Mouse (Mus musculus): ENCODE results near the gene Pfdn6. TPM values are rescaled to one million over a fixed set of nuclear protein-coding genes. Genes with fewer than 3 reads are reported as not detected.
A peak's percentile ranks its signal among the peaks of the same experiment; 100 is the strongest.

The Pfdn6 gene
- polyA plus RNA-seq, 1 experiment from 2014 or later: 152 TPM

DNA sequence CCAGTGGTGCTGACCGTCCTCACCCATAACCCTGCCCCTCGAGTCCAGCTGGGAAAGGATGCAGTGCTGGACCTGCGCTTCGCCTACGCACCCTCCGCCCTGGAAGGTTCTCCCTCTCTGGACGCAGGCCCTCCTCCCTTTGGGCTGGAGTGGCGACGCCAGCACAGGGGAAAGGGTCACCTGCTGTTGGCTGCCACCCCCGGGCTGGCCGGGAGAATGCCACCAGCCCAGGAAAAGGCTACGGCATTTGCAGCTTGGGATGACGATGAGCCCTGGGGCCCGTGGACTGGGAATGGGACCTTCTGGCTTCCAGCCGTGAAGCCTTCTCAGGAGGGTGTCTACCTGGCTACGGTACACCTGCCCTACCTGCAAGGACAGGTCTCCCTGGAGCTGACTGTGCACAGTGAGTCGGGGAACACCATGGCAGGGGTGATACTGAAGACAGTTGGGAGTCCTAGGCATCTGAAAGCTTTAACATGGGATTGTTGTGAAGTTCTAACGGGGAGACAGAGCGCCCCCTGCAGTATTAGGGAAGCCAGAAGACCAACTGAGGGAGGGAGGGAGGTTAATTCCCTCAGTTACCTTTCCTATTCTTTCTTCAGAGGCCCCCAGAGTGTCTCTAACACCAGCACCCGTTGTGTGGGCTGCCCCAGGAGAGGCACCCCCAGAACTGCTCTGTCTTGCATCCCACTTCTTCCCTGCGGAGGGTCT lies 14.6 kb downstream of the Pfdn6 start:
- WGBS: 83% methylated on average over 21 of the region's 21 CpGs

DNA sequence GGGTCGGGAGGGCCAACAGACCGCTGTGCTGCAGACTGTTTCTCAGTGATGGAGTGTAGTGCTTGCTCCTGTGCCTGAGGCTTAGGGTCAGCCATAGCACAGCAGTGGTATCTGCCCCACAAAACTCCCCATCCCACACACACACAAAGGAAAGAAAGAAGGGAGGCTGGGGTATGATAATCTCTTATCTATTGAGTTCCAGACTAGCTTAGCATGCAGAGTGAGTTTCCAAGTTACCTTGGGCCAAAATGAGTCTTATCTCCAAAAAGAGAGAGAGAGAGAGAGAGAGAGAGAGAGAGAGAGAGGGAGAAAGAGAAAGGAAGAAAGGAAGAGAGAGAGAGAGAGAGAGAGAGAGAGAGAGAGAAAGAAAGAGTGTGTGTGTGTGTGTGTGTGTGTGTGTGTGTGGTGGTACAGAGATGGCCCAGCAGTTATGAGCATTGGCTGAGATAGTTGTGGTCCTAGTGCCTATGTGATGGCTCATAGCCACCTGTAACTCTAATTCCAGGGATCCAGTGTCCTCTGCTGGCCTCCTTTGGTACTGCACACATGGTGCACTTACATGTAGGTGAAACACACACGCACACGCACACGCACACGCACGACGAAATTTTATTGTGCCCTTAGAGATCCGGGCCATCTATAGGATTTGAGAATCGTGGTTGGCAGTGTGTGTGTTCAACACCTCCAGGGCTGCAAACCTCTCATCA lies 15.4 kb downstream of the Pfdn6 start:
- WGBS: 86% methylated on average over 10 of the region's 10 CpGs
- no peaks in the 10 kb centered on the region for H3K27me3 ChIP-seq (ENCODE audit: control insufficient read depth, insufficient read depth, low read length)
- H3K9ac ChIP-seq (replicated peaks; ENCODE audit: low read depth, low read length): no peak overlapping the region

More for the DNA sequence above, 14.6 kb downstream of the Pfdn6 start:
- H3K9ac ChIP-seq (replicated peaks; ENCODE audit: low read depth, low read length): no peak overlapping the region
- H3K27me3 ChIP-seq (ENCODE audit: control insufficient read depth, insufficient read depth, low read length): no peaks in the 10 kb centered on the region
- H3K27ac ChIP-seq (ENCODE audit: low read length): no peak overlapping the region
- no peak for ATAC-seq (ENCODE audit: insufficient number of reproducible peaks, insufficient read depth, low FRiP score, low read depth)
- H3K4me2 ChIP-seq (replicated peaks; ENCODE audit: low read depth, low read length): no peak overlapping the region
- no peak overlapping the region for H3K4me3 ChIP-seq (ENCODE audit: low read depth, low read length)
- H3K4me1 ChIP-seq (ENCODE audit: control insufficient read depth, insufficient read depth, low read length): peaks cover 4% of the 10 kb centered on the region
- H3K36me3 ChIP-seq (ENCODE audit: control insufficient read depth, insufficient read depth, low read length): 0 out of 2 replicates have a peak, but pooled peaks cover 3% of the 10 kb centered on the region
- no peaks in the 10 kb centered on the region for H3K9me3 ChIP-seq (ENCODE audit: control insufficient read depth, low read depth, low read length)

DNA sequence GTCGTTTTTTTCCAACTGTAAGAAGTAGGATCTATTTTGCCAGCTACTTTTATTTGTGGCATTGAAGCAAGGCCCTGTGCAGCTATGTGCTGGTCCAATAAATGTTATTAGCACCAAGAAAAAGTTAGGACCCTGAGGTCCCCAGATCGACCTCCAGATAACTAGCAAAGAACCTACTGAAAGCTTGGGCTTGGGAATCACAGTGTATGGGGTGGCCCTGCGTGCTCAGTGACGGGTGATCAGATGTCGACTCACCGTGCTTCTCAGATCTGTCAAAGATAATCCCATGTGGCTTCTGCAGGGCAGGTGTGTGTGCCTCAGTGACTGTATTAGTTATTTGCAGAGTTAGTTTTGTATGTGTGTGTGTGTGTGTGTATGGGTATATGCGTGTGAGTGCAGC lies 18.8 kb downstream of the Pfdn6 start:
- no peak overlapping the region for H3K27ac ChIP-seq (ENCODE audit: low read length)
- 0 out of 2 replicates have a peak, but pooled peaks cover under 1% of the 10 kb centered on the region for H3K36me3 ChIP-seq (ENCODE audit: control insufficient read depth, insufficient read depth, low read length)
- H3K4me3 ChIP-seq (ENCODE audit: low read depth, low read length): no peak overlapping the region
- no peaks in the 10 kb centered on the region for H3K9me3 ChIP-seq (ENCODE audit: control insufficient read depth, low read depth, low read length)
- peaks cover 13% of the 10 kb centered on the region for H3K4me1 ChIP-seq (ENCODE audit: control insufficient read depth, insufficient read depth, low read length)
- ATAC-seq (ENCODE audit: insufficient number of reproducible peaks, insufficient read depth, low FRiP score, low read depth): no peak
- H3K27me3 ChIP-seq (ENCODE audit: control insufficient read depth, insufficient read depth, low read length): no peaks in the 10 kb centered on the region
- H3K4me2 ChIP-seq (replicated peaks; ENCODE audit: low read depth, low read length): no peak overlapping the region
- no peak overlapping the region for H3K9ac ChIP-seq (replicated peaks; ENCODE audit: low read depth, low read length)
- 89% methylated on average over 7 of the region's 7 CpGs for WGBS

More for the DNA sequence above, 15.4 kb downstream of the Pfdn6 start:
- H3K36me3 ChIP-seq (ENCODE audit: control insufficient read depth, insufficient read depth, low read length): 0 out of 2 replicates have a peak, but pooled peaks cover 3% of the 10 kb centered on the region
- H3K9me3 ChIP-seq (ENCODE audit: control insufficient read depth, low read depth, low read length): no peaks in the 10 kb centered on the region
- H3K4me2 ChIP-seq (replicated peaks; ENCODE audit: low read depth, low read length): no peak overlapping the region
- no peak overlapping the region for H3K4me3 ChIP-seq (ENCODE audit: low read depth, low read length)
- ATAC-seq (ENCODE audit: insufficient number of reproducible peaks, insufficient read depth, low FRiP score, low read depth): no peak
- H3K27ac ChIP-seq (ENCODE audit: low read length): no peak overlapping the region
- H3K4me1 ChIP-seq (ENCODE audit: control insufficient read depth, insufficient read depth, low read length): peaks cover 4% of the 10 kb centered on the region

DNA sequence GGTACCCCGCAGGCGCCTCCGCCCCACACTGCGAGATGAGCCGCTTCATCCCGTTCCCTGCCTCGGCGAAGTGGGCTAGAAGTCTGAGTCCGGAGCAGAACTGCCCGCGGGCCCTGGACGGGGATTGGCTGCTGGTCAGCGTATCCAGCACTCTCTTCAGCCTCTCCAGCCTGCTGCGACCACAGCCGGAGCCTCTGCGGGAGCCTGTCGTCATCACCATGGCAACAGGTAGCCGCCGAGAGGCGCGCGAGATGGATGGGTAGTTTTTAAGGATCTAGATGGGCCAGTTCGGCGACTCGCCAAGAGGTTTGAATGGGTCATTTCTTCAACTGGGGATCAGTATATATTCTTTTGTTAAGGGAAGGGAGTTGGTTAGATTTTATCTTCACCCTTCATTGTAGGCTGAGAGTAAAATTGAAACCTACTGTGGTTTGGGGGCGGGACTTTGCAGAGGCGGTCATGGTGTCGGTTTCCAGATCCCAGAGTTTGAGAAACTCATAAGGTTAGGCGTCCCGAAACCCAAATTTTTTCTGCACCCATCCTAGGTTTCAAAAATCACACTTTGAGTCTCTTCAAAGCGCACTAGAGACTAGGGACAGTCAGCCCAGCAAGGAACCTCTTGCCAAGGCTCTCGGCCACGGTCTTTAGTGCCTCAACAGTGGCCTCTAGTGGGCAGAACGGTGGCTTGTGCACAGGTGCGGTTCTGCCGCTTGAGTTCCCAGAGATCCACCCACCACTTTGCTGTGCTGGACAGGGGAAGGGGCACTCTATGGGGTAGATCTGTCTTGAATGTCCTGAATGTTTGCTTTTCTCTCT lies 19.7 kb downstream of the Pfdn6 start:
- no peaks in the 10 kb centered on the region for H3K36me3 ChIP-seq (ENCODE audit: control insufficient read depth, insufficient read depth, low read length)
- H3K9ac ChIP-seq (replicated peaks; ENCODE audit: low read depth, low read length): peak overlapping the region; percentile 55
- H3K4me3 ChIP-seq (ENCODE audit: low read depth, low read length): peak overlapping the region; percentile 70
- peak overlapping the region; percentile 99 for H3K4me2 ChIP-seq (replicated peaks; ENCODE audit: low read depth, low read length)
- peak overlapping the region; percentile 48; the same call in 1 of the 2 replicates for H3K27ac ChIP-seq (ENCODE audit: low read length)
- no peaks in the 10 kb centered on the region for H3K27me3 ChIP-seq (ENCODE audit: control insufficient read depth, insufficient read depth, low read length)
- no peaks in the 10 kb centered on the region for H3K9me3 ChIP-seq (ENCODE audit: control insufficient read depth, low read depth, low read length)
- peak; percentile 35; the same call in 1 of the 2 replicates for ATAC-seq (ENCODE audit: insufficient number of reproducible peaks, insufficient read depth, low FRiP score, low read depth)
- under 1% methylated on average over 36 of the region's 36 CpGs for WGBS
- H3K4me1 ChIP-seq (ENCODE audit: control insufficient read depth, insufficient read depth, low read length): peaks cover 13% of the 10 kb centered on the region

DNA sequence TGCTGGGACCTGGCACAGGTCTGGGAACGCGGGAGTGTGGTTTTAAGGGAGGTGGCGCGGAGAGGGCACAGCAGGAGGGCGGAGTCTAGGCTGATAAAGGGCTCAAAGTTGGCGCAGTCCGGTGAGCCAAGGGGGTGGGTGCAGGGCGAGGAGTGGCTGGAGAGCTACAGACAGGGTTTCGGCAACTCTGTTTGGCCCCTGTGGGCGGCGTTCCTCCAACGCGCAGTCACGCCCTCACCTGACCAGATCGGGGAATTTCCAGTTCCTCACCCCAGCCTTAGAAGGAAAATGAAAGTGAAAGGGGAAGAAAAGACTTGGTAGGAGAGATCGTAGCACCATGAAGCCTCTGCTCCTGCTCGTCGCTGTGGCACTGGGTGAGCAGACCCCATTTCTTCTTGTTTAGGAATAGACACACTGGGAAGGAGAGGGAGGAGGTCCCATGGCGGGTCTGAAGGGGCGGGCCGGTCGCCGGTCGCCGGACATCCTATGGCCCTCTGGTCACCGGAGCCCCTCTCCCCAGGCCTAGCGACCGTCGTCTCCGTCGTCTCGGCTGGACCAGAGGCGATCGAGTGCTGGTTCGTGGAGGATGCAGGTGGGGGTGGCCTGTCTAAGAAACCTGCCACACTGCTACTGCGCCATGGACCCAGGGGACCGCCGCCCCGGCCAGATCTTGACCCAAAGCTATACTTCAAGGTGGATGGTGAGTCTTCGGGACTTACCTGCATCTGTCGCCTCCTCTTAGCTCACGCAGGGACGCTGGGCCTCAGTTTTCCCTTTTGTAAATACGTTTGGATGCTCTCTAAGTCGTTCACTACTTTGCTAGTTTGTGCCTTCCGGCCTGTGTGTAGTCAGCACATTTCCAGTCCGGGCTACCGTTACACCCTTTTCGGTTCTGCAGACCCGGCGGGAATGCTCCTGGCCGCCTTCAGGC lies 20.5 kb downstream of the Pfdn6 start:
- Histone ChIP-seq H3K9ac (replicated peaks; ENCODE audit: low read depth, low read length) (peak overlapping the region; percentile 55), H3K9me3 (ENCODE audit: control insufficient read depth, low read depth, low read length) (no peaks in the 10 kb centered on the region), H3K4me1 (ENCODE audit: control insufficient read depth, insufficient read depth, low read length) (peaks cover 18% of the 10 kb centered on the region), H3K4me3 (ENCODE audit: low read depth, low read length) (peak overlapping the region; percentile 70), H3K27me3 (ENCODE audit: control insufficient read depth, insufficient read depth, low read length) (no peaks in the 10 kb centered on the region), H3K4me2 (replicated peaks; ENCODE audit: low read depth, low read length) (peak overlapping the region; percentile 99), H3K36me3 (ENCODE audit: control insufficient read depth, insufficient read depth, low read length) (peaks cover 5% of the 10 kb centered on the region; the same call in 1 of the 2 replicates), H3K27ac (ENCODE audit: low read length) (peak overlapping the region; percentile 48; the same call in 1 of the 2 replicates)
- under 1% methylated on average over 52 of the region's 52 CpGs for WGBS
- ATAC-seq (ENCODE audit: insufficient number of reproducible peaks, insufficient read depth, low FRiP score, low read depth): peak; percentile 34

DNA sequence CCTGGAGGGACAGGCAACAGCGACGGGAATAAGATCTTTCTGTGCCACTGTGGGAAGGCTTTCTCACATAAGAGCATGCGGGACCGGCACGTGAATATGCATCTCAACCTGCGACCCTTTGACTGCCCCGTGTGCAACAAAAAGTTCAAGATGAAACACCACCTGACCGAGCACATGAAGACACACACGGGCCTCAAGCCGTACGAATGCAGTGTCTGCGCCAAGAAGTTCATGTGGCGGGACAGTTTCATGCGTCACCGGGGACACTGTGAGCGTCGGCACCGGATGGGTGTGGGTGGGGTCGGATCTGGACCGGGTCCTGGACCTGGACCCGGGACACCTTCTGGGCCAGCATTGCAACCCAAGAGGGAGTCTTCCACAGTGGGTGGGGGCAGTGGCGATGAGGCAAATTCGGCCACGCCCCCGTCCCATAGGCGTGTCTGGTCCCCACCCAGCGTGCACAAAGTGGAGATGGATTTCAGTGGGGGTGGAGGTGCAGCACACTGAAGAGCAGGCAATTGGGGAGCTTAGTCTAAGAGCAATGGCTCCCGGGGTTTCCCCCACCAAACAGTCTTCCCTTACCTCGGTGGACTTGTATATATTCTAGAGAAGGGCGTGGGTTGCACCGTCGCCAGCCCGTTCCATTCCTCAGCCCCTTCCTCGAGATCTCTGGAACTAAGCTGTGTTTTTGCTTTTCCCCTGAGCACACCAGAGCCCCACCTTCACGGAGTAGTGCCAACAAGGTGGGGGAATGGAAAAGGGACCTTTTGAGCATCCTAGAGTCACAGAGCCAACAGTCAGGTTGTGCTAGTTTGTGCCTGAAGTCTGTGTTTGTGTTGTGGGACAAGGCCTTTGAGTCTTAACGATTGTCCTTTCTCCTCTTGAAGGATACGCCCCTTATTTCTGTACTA lies 21.6 kb downstream of the Pfdn6 start:
- Histone ChIP-seq H3K27ac (ENCODE audit: low read length) (peak overlapping the region; percentile 48), H3K4me1 (ENCODE audit: control insufficient read depth, insufficient read depth, low read length) (peaks cover 18% of the 10 kb centered on the region), H3K27me3 (ENCODE audit: control insufficient read depth, insufficient read depth, low read length) (no peaks in the 10 kb centered on the region), H3K4me3 (ENCODE audit: low read depth, low read length) (peak overlapping the region; percentile 70), H3K9ac (replicated peaks; ENCODE audit: low read depth, low read length) (no peak overlapping the region), H3K9me3 (ENCODE audit: control insufficient read depth, low read depth, low read length) (no peaks in the 10 kb centered on the region), H3K36me3 (ENCODE audit: control insufficient read depth, insufficient read depth, low read length) (peaks cover 13% of the 10 kb centered on the region), H3K4me2 (replicated peaks; ENCODE audit: low read depth, low read length) (peak overlapping the region; percentile 99)
- ATAC-seq (ENCODE audit: insufficient number of reproducible peaks, insufficient read depth, low FRiP score, low read depth): no peak
- WGBS: 54% methylated on average over 37 of the region's 37 CpGs

DNA sequence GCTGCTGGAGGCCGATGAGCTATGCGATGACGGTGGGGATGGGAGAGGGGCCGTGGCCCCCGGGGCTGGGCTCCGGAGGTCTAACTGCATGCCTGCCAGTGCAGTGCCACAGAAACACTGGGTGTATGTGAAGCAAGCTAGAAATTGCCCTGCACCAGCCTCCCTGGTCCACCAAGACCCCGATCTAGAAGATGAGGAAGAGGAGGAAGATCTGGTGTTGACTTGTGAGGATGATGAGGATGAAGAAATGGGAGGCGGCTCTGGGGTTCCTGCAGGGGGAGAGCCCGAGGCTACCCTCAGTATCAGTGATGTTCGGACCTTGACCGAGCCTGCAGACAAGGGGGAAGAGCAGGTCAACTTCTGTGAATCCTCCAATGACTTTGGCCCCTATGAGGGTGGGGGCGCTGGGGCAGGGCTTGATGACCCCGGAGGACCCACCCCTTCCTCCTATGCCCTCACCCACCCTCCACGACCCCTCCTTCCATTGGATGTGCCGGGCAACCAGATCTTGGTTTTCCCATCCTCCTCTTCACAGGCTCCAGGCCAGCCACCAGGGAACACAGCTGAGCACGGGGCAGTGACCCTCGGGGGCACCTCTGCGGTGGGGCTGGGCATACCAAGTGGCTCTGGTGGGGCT lies 22.4 kb downstream of the Pfdn6 start:
- no peak overlapping the region for H3K9ac ChIP-seq (replicated peaks; ENCODE audit: low read depth, low read length)
- no peaks in the 10 kb centered on the region for H3K27me3 ChIP-seq (ENCODE audit: control insufficient read depth, insufficient read depth, low read length)
- H3K4me3 ChIP-seq (ENCODE audit: low read depth, low read length): no peak overlapping the region
- no peaks in the 10 kb centered on the region for H3K9me3 ChIP-seq (ENCODE audit: control insufficient read depth, low read depth, low read length)
- 79% methylated on average over 18 of the region's 18 CpGs for WGBS
- no peak for ATAC-seq (ENCODE audit: insufficient number of reproducible peaks, insufficient read depth, low FRiP score, low read depth)
- H3K4me1 ChIP-seq (ENCODE audit: control insufficient read depth, insufficient read depth, low read length): peaks cover 18% of the 10 kb centered on the region
- no peak overlapping the region for H3K27ac ChIP-seq (ENCODE audit: low read length)
- H3K4me2 ChIP-seq (replicated peaks; ENCODE audit: low read depth, low read length): no peak overlapping the region
- peaks cover 18% of the 10 kb centered on the region for H3K36me3 ChIP-seq (ENCODE audit: control insufficient read depth, insufficient read depth, low read length)
